Mouse (Mus musculus): Measurements from ENCODE around the gene Ust. TPM values are rescaled to one million over a fixed set of nuclear protein-coding genes. Genes with fewer than 3 reads are reported as not detected.

Gene Ust
- total RNA-seq, 2 experiments from 2014 or later: 0.21 to 0.47 TPM

GRCm38 (mm10) chr10:8444052-8444451 lies 74.6 kb downstream of the Ust start:
- ATAC-seq (replicated peaks; ENCODE audit: poor library complexity): no peak

GRCm38 (mm10) chr10:8431857-8432256 lies 86.8 kb downstream of the Ust start:
- ATAC-seq (replicated peaks; ENCODE audit: poor library complexity): no peak

- ATAC-seq (replicated peaks; ENCODE audit: poor library complexity): no peak
These were observed 89.5 kb downstream of the Ust start for GRCm38 (mm10) chr10:8428787-8429778.

DNA sequence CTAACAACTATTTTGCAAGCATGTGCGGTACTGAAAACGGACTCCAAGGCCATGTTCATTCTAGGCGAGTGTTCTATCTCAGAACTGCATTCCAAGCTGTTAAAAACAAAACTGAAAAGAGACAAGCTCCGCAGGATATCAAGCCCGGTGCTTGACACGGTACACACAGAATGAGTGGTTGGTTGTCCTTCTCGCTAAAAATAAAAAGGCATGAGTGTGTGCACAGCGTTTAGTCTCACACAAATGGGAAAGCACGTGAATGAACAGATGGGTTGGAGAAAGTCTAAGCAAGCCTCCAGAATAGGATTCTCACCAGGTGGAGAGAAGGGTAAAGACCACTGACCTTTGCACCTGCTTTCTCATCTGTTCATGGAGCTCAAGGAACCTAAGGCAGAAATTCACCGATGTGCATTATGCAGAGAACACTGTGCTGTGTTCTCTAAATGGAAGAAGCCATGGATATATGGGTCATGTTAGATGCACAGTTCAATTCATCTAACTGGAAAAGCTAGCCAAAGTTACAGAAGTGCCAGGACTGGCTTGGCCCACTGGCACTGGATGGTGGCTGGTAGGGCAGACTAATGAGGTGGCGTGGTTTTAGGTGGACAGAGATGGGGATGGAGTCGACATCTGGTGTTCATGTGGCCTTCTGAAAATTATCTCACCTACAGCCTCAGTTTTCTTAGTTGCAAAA lies 90.8 kb downstream of the Ust start:
- ATAC-seq (replicated peaks; ENCODE audit: poor library complexity): no peak

GRCm38 (mm10) chr10:8419496-8420009 lies 99.1 kb downstream of the Ust start:
- ATAC-seq (replicated peaks; ENCODE audit: poor library complexity): no peak

DNA sequence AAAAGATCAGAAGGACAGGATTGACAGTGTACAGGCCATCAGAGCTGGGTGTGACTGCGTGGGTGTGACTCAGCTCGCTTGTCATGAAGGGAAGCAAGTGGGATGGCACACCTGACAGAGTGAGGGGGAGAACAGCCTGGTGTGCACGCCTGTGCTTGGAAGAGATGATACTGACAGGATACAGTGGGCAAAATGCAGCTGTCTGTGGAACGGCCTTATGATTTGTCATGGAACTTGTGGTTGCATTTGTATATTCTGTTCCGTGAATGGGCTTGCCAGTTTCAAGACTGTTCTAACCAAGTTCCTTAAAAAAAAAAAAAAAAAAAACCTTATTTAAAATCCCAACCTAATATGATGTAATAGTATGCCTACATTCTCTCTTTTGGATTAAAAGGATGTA lies 103.2 kb downstream of the Ust start:
- peak; percentile 63 for ATAC-seq (replicated peaks; ENCODE audit: poor library complexity)

GRCm38 (mm10) chr10:8415036-8415435 lies 103.6 kb downstream of the Ust start:
- ATAC-seq (replicated peaks; ENCODE audit: poor library complexity): peak; percentile 31; the same call in 1 of the 2 replicates

DNA sequence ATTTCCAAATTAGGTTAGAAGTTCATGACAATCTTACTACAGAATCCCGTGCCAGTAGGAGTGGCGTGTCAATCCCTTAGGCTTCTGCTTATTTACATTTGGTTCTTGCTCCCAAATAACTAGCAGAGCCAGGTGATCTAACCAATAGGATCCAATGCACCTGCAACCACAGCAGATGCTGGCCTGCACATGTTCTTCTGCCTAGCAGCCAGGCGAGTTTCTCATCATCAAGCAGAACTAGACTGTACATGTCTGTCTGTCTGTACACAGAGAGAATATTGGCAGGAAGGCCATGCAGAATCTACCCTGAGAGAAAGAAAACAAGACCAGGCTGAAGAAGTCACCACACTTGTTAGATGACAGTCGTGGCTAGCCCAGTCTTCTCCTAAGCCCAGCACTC lies 113.5 kb downstream of the Ust start:
- no peak for ATAC-seq (replicated peaks; ENCODE audit: poor library complexity)

GRCm38 (mm10) chr10:8392226-8392625 lies 126.4 kb downstream of the Ust start:
- no peak for ATAC-seq (replicated peaks; ENCODE audit: poor library complexity)

- no peak for ATAC-seq (replicated peaks; ENCODE audit: poor library complexity)
These were observed 127.3 kb downstream of the Ust start for GRCm38 (mm10) chr10:8391264-8391748.

DNA sequence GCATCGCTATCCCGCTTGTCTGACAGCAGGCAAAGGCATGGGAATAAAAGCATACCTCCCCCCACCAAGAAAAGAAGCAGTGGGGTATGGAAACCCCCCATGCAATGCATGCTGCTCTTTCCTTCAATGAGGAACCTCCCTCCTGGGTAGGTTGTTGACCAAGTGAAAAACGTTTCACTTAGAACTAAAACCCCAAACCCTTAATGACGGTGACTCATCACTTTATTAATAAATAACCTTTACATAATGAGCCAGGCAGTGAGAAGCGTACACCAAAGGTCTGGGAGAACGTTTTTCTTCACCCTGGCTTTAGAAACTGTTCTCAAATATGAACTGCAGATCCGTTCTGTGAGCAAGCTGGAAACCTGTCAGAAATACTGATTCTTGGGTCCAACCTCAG lies 130.4 kb downstream of the Ust start:
- no peak for ATAC-seq (replicated peaks; ENCODE audit: poor library complexity)

GRCm38 (mm10) chr10:8369894-8370500 lies 148.6 kb downstream of the Ust start:
- ATAC-seq (replicated peaks; ENCODE audit: poor library complexity): peak; percentile 98

DNA sequence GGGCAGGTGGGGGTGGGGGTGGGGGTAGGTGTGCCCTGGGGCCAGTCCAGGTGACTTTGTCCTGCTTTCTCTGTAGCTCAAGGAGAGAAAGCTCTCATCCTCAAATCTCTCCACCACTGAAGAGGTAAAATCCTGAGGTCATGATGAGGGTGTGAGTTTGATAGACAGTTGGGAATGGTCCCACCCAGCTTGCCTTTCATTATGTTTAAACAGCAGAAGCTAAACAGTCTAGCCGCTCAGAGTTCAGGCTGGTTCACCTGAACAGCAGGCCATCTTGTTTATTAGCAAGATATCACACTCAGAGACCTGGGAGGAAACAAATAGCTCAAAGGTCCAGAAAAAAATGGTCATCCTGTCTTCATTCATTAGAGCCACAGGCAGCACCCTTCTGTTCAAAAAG lies 152.8 kb downstream of the Ust start:
- no peak for ATAC-seq (replicated peaks; ENCODE audit: poor library complexity)

- no peak for ATAC-seq (replicated peaks; ENCODE audit: poor library complexity)
These were observed 154.4 kb downstream of the Ust start for GRCm38 (mm10) chr10:8364182-8364581.

GRCm38 (mm10) chr10:8363281-8363680 lies 155.3 kb downstream of the Ust start:
- ATAC-seq (replicated peaks; ENCODE audit: poor library complexity): no peak

- 0 out of 2 replicates have a peak, but pooled peaks have one; percentile 37 for ATAC-seq (replicated peaks; ENCODE audit: poor library complexity)
These were observed 160.2 kb downstream of the Ust start for GRCm38 (mm10) chr10:8358286-8359045.

DNA sequence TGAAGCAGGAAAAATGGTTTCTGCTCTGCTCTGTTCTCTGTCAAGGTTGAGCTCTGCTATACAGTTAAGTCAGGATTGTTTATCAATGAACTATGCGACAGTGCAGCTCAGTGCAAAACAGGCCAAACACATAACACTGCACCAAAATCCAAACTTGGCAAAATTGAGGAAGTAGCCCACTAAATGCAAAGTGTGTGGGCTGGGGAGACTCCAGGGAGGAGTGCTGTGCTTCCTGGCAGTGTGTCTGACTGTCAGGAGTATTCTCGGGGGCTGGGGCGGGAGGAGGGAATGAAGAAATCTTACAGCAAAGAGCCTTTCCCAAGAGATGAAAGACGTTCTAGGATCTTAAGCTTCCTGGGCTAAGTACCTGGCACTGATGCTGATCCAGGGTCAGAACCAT lies 165.1 kb downstream of the Ust start:
- ATAC-seq (replicated peaks; ENCODE audit: poor library complexity): peak; percentile 42; the same call in 1 of the 2 replicates

DNA sequence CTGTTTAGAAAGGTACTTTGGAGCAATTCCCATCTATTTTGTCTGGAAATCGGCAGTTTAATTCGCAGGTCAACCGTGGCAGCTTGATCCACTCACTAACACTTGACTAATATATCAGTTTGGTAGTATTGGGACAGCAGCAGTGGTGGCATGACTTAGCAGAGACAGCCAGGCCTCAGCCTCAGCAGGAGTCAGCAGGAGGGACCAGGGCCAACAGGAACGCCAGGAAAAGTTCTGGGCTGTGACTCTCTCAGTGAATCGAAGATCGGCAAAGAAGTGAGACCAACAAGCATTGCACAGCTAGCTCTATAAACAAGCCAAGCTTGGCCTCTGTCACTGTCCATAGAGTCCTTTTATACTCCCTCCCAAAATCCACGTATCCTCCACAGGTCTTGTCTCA lies 168.0 kb downstream of the Ust start:
- ATAC-seq (replicated peaks; ENCODE audit: poor library complexity): no peak

DNA sequence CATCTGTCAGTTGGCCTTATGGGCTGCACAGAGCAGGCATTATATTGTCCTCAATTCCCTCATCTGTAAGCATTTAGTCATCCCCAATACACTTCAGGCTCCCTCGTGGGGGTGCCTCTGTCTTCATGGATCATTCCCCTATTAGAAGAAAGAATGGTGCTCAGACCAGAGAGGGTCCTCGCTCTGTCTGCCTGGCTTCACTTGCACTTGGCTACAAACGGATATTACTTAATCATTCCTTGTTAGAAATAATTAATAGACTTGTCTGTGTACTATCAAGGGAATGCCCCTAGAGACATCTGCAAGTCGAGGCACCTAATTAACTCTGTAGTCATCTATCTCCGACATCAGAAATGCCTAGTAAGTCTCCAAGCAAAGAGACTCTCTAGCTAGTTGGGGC lies 171.1 kb downstream of the Ust start:
- ATAC-seq (replicated peaks; ENCODE audit: poor library complexity): no peak

- ATAC-seq (replicated peaks; ENCODE audit: poor library complexity): peak; percentile 14; the same call in 1 of the 2 replicates
These were observed 176.1 kb downstream of the Ust start for GRCm38 (mm10) chr10:8342556-8342955.
